20 mouse cellular contexts compared by ENCODE assay signal in genomic region chr6:146944830-146945229, GRCm38 (mm10). TPM values are rescaled to one million over a fixed set of nuclear protein-coding genes. Genes with fewer than 3 reads are reported as not detected.
DNase-seq lines count a peak whose midpoint lies in the region; ATAC-seq and TF ChIP-seq lines count a peak whose summit lies in the region.
"Had no signal": no experiment of that assay in that cellular context is flagged by ENCODE, and none has a peak within 500 bp of the region (broad histone marks: within the 10 kb centered on the region; RNA-seq: fewer than 3 reads in every experiment).

No protein-coding gene starts in this region.

- peaks cover 79% of the 10 kb centered on the region for H3K4me1 ChIP-seq in heart, embryonic 13.5 days
- H3K4me1 ChIP-seq in liver, adult 2 months (ENCODE audit: control insufficient read depth, insufficient read depth, low read length), result peaks cover 27% of the 10 kb centered on the region
- H3K4me1 ChIP-seq in liver, embryonic 12.5 days, result peaks cover 58% of the 10 kb centered on the region
- H3K4me1 ChIP-seq in brown adipose tissue, adult 24 weeks (ENCODE audit: control insufficient read depth, insufficient read depth, insufficient read length, low read length), result peaks cover 49% of the 10 kb centered on the region

- no peak overlapping the region for H3ac ChIP-seq in myocyte (ENCODE audit: control insufficient read depth, insufficient read length)

- H3K36me3 ChIP-seq in heart, embryonic 13.5 days, result peaks cover 9% of the 10 kb centered on the region
- no peaks in the 10 kb centered on the region; the same call in 1 of the 2 replicates for H3K36me3 ChIP-seq in liver, adult 2 months (ENCODE audit: control insufficient read depth, insufficient read depth, low read length)
- no peaks in the 10 kb centered on the region for H3K36me3 ChIP-seq in liver, embryonic 12.5 days
- peaks cover 5% of the 10 kb centered on the region for H3K36me3 ChIP-seq in myocyte (ENCODE audit: control insufficient read depth, insufficient read depth)
- H3K36me3 ChIP-seq: hindbrain, embryonic 15.5 days; midbrain, embryonic 12.5 days had no signal

- peak overlapping the region; percentile 8; the same call in 1 of the 2 replicates for H3K9ac ChIP-seq in heart, embryonic 13.5 days
- H3K9ac ChIP-seq in liver, adult 2 months (ENCODE audit: low read depth, low read length), result no peak overlapping the region
- H3K9ac ChIP-seq in liver, embryonic 12.5 days, result no peak overlapping the region
- H3K9ac ChIP-seq: hindbrain, embryonic 15.5 days; midbrain, embryonic 12.5 days had no signal

- no peak overlapping the region for H3K4me3 ChIP-seq in heart, embryonic 13.5 days
- no peak overlapping the region for H3K4me3 ChIP-seq in liver, adult 2 months (ENCODE audit: insufficient read depth, low read depth, low read length)
- H3K4me3 ChIP-seq in liver, embryonic 12.5 days, result no peak overlapping the region
- H3K4me3 ChIP-seq in brown adipose tissue, adult 24 weeks (ENCODE audit: insufficient read depth, low read depth, low read length), result no peak overlapping the region
- H3K4me3 ChIP-seq in myocyte, result no peak overlapping the region
- H3K4me3 ChIP-seq: hindbrain, embryonic 15.5 days; midbrain, embryonic 12.5 days had no signal

- TF ChIP-seq CTCF in liver, adult 2 months (IDR thresholded peaks at IDR 0.05; ENCODE audit: low read depth, low read length), result no peak

- peak overlapping the region; percentile 53 for H3K27ac ChIP-seq in heart, embryonic 13.5 days (replicated peaks)
- H3K27ac ChIP-seq in liver, adult 2 months (replicated peaks; ENCODE audit: insufficient read depth, low read depth, low read length), result peak overlapping the region; percentile 42
- H3K27ac ChIP-seq in liver, embryonic 12.5 days, result no peak overlapping the region; the same call in 1 of the 2 replicates
- peak overlapping the region; percentile 55 for H3K27ac ChIP-seq in brown adipose tissue, adult 24 weeks (replicated peaks; ENCODE audit: low read depth, low read length)
- H3K27ac ChIP-seq: hindbrain, embryonic 15.5 days; midbrain, embryonic 12.5 days had no signal

- no peaks in the 10 kb centered on the region for H3K9me3 ChIP-seq in heart, embryonic 13.5 days
- no peaks in the 10 kb centered on the region for H3K9me3 ChIP-seq in liver, embryonic 12.5 days (replicated peaks)
- H3K9me3 ChIP-seq: hindbrain, embryonic 15.5 days; midbrain, embryonic 12.5 days had no signal

- H3K79me2 ChIP-seq in liver, adult 2 months (ENCODE audit: control insufficient read depth, insufficient read depth, low read length), result peaks cover 3% of the 10 kb centered on the region; the same call in 1 of the 2 replicates
- peaks cover 95% of the 10 kb centered on the region for H3K79me2 ChIP-seq in myocyte (ENCODE audit: control insufficient read depth, insufficient read depth)

- no peak overlapping the region for H3K4me2 ChIP-seq in heart, embryonic 13.5 days
- H3K4me2 ChIP-seq in liver, embryonic 12.5 days, result no peak overlapping the region
- peak overlapping the region; percentile 44 for H3K4me2 ChIP-seq in myocyte (ENCODE audit: low read depth)
- H3K4me2 ChIP-seq: hindbrain, embryonic 15.5 days; midbrain, embryonic 12.5 days had no signal

- H3K27me3 ChIP-seq in heart, embryonic 13.5 days (replicated peaks), result no peaks in the 10 kb centered on the region
- H3K27me3 ChIP-seq in liver, adult 2 months (ENCODE audit: control insufficient read depth, insufficient read depth, low read length), result no peaks in the 10 kb centered on the region
- no peaks in the 10 kb centered on the region for H3K27me3 ChIP-seq in liver, embryonic 12.5 days (replicated peaks)
- no peaks in the 10 kb centered on the region for H3K27me3 ChIP-seq in myocyte (ENCODE audit: control insufficient read depth, insufficient read depth, insufficient read length)
- H3K27me3 ChIP-seq: CH12.LX; hindbrain, embryonic 15.5 days; Patski had no signal

- TF ChIP-seq POLR2A in liver, adult 2 months (IDR thresholded peaks at IDR 0.05; ENCODE audit: extremely low read depth, insufficient read depth, low read length), result no peak
- no peak for TF ChIP-seq POLR2A in myocyte (IDR thresholded peaks at IDR 0.05; ENCODE audit: insufficient read length, low read depth)

- DNase-seq in heart, postnatal 4 days, result no peak
- DNase-seq in liver, adult 2 months (ENCODE audit: extremely low read depth, low read depth, low spot score), result peak; percentile 90
- DNase-seq in ovary, postnatal 14 days (ENCODE audit: low spot score), result no peak
- DNase-seq: cerebellum, adult 2 months; gastrocnemius, postnatal 36 days; kidney, postnatal 25 days; lung, postnatal 10 days; right cerebral cortex, postnatal 14 days; thymus, postnatal 14 days had no signal

- no peak for ATAC-seq in heart, embryonic 13.5 days (ENCODE audit: extremely low read depth, insufficient number of reproducible peaks, low FRiP score, low TSS enrichment)
- no peak for ATAC-seq in liver, embryonic 12.5 days
- ATAC-seq: Patski had no signal

- WGBS in heart, embryonic 13.5 days, result 42% methylated on average over 4 of the region's 4 CpGs
- WGBS in liver, adult 2 months, result 10% methylated on average over 4 of the region's 4 CpGs
- WGBS in liver, embryonic 12.5 days (ENCODE audit: insufficient replicate concordance), result 66% methylated on average over 4 of the region's 4 CpGs

TF ChIP-seq in myocyte, 11 proteins besides CTCF, POLR2A, EP300 and RAD21:
- TF ChIP-seq MYOG (IDR thresholded peaks at IDR 0.05; ENCODE audit: control insufficient read depth in 1 of 3, insufficient read depth in 1 of 3, insufficient read length in 2 of 3, low read depth in 2 of 3) (peak in 1 of 3 experiments; percentile 69), MYOD1 (IDR thresholded peaks at IDR 0.05; ENCODE audit: control insufficient read depth in 1 of 3, insufficient read length in 2 of 3, low read depth in 2 of 3) (peak in 1 of 3 experiments; percentile 21), SRF (IDR thresholded peaks at IDR 0.05; ENCODE audit: control insufficient read depth, insufficient read length, low read depth) (no peak), TCF3 (IDR thresholded peaks at IDR 0.05; ENCODE audit: insufficient read length, low read depth) (no peak), TCF12 (IDR thresholded peaks at IDR 0.05; ENCODE audit: insufficient read depth, poor library complexity, severe bottlenecking) (no peak), MAX (IDR thresholded peaks at IDR 0.05; ENCODE audit: low read depth) (no peak)

RNA-seq across cellular contexts. Expression of gene 1700034J05Rik, which starts 9.4 kb away (rescaled TPM):
- polyA plus RNA-seq in heart, embryonic 13.5 days (2015; fragmentation: Nextera tagmentation; extraction: Ambion mirVana), result 0.04 and 0.18 TPM in 2 replicates
- total RNA-seq in heart, postnatal 4 days (2021), result not detected
- not detected in 2 replicates for total RNA-seq in liver, adult 2 months (2014; rRNA removed)
- not detected in 2 replicates for polyA plus RNA-seq in liver, adult 2 months (2012; rRNA removed)
- polyA plus RNA-seq in liver, embryonic 12.5 days (2016; fragmentation: Nextera tagmentation; extraction: Ambion mirVana), result 0.06 and 0.11 TPM in 2 replicates
- polyA plus RNA-seq in brown adipose tissue, adult 24 weeks (2012; ENCODE audit: insufficient read depth, insufficient read length, missing spikeins), result not detected in 2 replicates
- polyA plus RNA-seq in myocyte (2012; fragmentation: generic; extraction: Trizol), result 0.02 TPM
- total RNA-seq: CH12.LX; gastrocnemius, postnatal 36 days; layer of hippocampus, postnatal 25 days; left cerebral cortex, postnatal 36 days had no signal
- polyA plus RNA-seq: brain, embryonic 14.5 days; cerebellum, adult 2 months; Patski had no signal

RNA-seq across cellular contexts. Expression of gene Ppfibp1, which starts 56.5 kb away (rescaled TPM):
- polyA plus RNA-seq in heart, embryonic 13.5 days (2015; fragmentation: Nextera tagmentation; extraction: Ambion mirVana), result 47.0 and 48.6 TPM in 2 replicates
- total RNA-seq in heart, postnatal 4 days (2021), result 100 to 1,000 TPM in 1 of 2 experiments, 10 to 100 TPM in 1; 95.3 to 106 TPM
- total RNA-seq in liver, adult 2 months (2014; rRNA removed), result 20.8 and 24.1 TPM in 2 replicates
- 6.7 and 6.9 TPM in 2 replicates for polyA plus RNA-seq in liver, adult 2 months (2012; rRNA removed)
- polyA plus RNA-seq in liver, embryonic 12.5 days (2016; fragmentation: Nextera tagmentation; extraction: Ambion mirVana), result 16.5 and 17.5 TPM in 2 replicates
- 23.7 and 25.4 TPM in 2 replicates for polyA plus RNA-seq in brown adipose tissue, adult 24 weeks (2012; ENCODE audit: insufficient read depth, insufficient read length, missing spikeins)
- 79.3 TPM for polyA plus RNA-seq in myocyte (2012; fragmentation: generic; extraction: Trizol)
